Mouse (Mus musculus): ENCODE data around the gene Sqor.

Sqor gene

GRCm38 (mm10) chr2:122765071-122765793 is at the start of gene Sqor:
TSS of gene Sqor (plus strand) at chr2:122765237.
- peak; percentile 66 for DNase-seq

DNA sequence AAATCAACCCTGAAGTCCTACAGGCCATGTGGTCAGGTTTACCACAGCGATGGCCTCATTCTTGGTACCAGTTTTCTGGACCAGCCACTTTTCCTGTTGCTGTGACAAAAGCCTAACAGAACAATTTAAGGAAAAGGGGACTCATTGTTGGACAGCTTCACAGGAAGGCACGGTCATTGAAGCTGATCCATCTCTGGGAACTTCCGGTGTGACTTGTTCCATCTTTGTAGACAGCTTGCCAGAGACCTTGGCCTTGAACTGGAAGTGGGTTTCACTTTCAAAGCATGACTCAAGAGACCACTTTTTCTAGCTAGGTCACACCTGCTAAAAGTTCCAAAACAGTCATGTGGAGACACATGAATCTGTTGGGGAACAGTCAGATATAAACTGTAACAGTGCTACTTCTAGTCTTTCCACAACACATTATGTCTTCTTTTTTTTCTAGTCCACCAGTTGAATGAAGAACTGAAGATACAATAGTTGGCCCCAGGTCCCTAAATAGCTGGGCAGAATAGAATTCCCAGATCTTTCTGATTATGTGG is 48.7 kb upstream of the Sqor start:
- DNase-seq: no peak

DNA sequence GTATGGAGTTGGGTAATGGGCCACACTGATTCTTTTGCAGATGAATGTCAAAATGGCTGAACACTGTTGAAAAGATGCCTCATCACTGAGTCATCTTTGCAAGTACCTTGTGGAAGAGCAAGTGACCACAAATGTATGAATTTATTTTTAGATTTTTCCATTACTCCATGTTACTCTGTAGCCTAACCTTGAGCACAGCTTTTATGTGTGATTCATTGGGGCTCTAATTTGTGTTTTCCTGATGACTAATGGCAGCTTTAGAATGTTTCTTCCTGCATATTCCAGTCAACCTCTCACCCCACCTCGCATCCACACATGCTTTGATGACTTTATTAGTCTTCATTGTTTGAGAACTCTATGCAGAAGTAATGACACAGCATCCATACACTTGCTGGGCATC is 45.8 kb upstream of the Sqor start:
- DNase-seq: no peak

- DNase-seq: no peak
Observed at GRCm38 (mm10) chr2:122720564-122720963, 44.5 kb upstream of the Sqor start.

- DNase-seq: peak; percentile 34
Observed at GRCm38 (mm10) chr2:122725604-122726003, 39.4 kb upstream of the Sqor start.

- no peak for DNase-seq
Observed at GRCm38 (mm10) chr2:122731456-122731855, 33.6 kb upstream of the Sqor start.

DNA sequence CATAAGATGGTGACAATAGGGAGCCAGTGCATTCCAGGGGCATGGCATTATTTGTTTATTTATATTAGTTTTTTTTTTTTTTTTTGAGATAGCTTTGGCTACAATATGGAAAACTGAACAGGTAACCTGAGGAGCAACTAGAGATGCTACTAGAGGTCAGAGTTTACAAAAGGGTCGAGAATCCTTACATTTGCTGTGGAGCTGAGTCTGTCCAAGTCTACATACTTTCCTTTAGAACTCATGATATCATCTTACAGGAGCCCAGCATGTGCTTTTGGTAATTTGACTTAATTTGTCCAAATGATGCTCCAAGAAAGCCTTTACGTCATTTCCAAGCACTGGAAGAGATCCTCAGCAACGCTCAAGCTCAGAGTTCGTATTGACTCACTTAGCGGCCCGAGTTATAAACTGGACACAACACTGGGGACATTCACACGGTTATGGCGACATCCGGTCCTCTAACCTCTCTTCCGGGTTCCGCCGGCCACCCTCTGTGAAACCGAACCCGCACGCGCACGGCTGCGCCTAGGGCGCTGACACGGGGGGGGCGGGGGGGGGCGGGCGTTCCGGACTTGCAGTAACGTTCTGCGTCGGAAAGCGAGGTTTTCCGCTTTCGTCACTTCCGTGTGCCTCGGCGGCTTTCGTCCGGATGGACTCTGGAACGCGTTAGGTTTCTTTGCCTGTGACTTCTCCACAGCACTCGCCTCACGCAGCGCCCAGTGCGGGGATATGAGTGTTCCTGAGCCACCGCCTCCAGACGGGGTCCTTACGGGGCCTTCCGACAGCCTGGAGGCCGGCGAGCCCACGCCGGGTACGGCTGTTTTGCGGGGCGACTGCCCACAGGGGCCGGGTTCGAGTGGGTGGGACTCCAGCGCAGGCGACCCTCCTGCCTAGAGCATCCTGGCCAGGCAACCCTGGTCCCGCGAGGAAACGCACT is 26.9 kb upstream of the Sqor start, which contains the start of gene Bloc1s6:
Gene Bloc1s6, plus strand, starts transcription at position 610 of the 937 bp plus-strand sequence.
- peak; percentile 95 for DNase-seq

GRCm38 (mm10) chr2:122739023-122739422 is 26.0 kb upstream of the Sqor start:
- no peak for DNase-seq

DNA sequence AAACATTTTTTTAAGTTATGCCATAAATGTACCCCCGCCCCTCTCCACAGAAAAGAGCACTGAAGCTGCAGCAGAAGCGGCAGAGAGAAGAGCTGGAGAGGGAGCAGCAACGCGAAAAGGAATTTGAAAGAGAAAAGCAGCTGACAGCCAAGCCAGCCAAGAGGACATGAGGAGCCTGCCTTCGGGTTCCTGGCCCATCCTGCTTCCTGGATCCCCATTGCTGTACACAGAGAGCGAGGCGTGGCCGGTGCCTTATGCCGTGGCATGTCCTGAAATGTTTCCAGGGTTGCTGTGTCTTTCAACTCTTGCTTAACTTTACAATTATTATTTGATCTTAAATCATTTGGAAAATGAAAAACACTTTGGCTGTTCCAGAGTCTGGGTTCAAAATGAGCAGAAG is 18.6 kb upstream of the Sqor start:
- DNase-seq: no peak

DNA sequence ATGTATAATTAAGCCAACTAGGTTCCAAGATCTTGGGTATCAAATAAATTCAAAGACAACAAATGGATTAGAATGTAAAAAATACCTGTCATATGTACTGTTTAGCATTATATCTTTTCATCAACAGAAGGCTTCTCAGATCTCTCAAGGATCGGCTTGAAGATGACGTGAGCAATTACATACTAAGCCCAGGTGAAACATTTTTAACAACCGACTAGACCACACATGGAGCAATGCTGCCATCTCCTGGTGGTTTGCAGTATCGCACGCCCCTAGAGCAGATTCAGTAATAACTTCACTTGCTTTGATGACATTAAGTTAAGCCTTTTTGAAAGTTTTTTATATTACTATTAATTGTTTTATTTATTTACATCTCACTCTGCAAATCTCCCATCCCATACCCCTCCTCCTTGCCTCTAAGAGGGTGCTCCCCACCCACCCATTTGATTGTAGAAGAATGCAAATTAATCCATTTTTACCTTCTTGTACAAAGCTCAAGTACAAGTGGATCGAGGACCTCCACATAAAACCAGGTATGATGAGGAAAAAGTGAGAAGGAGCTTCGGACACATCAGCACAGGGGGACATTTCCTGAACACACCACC is 11.2 kb upstream of the Sqor start:
- DNase-seq: peak; percentile 64

- DNase-seq: no peak
Observed at GRCm38 (mm10) chr2:122759791-122760190, 5.2 kb upstream of the Sqor start.

- DNase-seq: no peak
Observed at GRCm38 (mm10) chr2:122762991-122763390, 2.0 kb upstream of the Sqor start.

GRCm38 (mm10) chr2:122764526-122764925 is 511 bp upstream of the Sqor start:
- no peak for DNase-seq

DNA sequence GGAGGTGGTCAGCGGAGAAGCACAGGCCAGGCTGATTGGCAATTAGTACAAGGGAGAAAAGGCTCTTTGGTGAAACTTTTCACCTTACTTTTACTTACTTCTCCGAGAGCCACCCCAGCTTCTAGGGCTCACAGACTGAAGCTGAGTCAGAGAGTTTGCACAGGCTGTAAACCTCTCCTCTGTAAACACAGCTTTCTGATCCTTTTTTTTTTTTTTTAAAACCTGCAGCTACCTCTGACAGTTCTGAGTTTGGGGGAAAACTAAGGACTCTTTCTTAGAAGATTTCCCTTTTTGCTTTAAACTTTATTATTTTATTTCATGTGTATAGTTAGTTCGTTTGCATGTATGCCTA is 733 bp downstream of the Sqor start:
- DNase-seq: no peak

DNA sequence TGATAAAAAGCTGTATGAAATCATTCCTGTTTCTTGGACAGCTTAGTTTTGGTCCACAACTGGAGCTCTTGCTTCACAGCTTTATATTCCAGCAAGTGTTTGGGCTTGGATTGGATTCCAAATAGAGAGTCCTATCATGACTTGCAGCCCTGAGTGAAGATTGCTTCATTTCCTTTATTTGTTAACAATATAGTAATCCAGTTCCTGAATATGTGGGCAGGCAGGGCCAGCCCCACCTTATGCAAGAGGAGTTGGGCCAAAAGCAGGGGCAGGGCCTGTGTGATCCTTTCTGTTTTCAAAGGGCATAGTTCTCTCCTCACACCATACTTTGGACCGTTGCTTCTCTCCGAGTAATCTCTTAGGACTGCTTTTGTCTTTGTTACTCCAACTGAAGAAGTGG is 6.0 kb downstream of the Sqor start:
- DNase-seq: no peak

- no peak for DNase-seq
Observed at GRCm38 (mm10) chr2:122772899-122773298, 7.9 kb downstream of the Sqor start.

GRCm38 (mm10) chr2:122775491-122775890 is 10.5 kb downstream of the Sqor start:
- no peak for DNase-seq

DNA sequence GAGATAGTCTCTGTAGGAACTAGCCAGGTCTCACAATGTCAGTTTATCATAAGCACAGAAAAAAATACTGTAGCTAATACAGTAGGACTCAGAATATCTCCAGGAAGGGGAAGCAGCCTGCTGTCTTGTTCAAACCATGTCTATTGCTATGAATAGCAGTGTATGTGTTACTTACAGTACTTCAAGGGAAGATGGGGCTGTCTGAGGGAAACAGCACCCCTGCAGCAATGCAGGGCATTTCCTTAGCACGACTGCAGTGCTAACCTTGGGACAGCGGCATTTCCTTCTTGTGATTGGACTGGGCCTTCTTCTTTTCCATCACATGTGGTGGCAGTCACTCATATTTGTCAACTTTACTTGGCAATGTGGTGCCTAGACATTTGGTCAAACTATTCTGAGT is 11.8 kb downstream of the Sqor start:
- DNase-seq: no peak

- peak; percentile 30 for DNase-seq
Observed at GRCm38 (mm10) chr2:122779967-122780366, 14.9 kb downstream of the Sqor start.

DNA sequence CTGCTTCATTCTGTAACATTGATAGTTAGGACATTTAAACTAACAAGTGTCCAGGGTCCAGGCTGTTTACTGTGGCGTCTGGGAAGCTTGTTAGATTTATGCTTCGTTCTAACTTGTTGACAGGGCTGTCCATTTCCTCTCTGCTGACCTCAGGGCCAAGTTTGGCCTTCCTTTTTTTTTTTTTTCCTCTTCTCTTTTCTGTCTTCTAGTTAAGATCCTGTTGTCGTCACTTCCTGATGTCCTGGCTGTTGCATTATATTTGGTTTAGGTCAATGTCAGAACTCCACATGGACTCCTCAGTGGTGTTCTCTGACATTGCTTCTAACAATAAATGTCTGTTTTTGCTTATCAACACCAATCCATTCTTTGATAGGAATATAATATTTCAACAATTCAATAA is 15.4 kb downstream of the Sqor start:
- DNase-seq: no peak

DNA sequence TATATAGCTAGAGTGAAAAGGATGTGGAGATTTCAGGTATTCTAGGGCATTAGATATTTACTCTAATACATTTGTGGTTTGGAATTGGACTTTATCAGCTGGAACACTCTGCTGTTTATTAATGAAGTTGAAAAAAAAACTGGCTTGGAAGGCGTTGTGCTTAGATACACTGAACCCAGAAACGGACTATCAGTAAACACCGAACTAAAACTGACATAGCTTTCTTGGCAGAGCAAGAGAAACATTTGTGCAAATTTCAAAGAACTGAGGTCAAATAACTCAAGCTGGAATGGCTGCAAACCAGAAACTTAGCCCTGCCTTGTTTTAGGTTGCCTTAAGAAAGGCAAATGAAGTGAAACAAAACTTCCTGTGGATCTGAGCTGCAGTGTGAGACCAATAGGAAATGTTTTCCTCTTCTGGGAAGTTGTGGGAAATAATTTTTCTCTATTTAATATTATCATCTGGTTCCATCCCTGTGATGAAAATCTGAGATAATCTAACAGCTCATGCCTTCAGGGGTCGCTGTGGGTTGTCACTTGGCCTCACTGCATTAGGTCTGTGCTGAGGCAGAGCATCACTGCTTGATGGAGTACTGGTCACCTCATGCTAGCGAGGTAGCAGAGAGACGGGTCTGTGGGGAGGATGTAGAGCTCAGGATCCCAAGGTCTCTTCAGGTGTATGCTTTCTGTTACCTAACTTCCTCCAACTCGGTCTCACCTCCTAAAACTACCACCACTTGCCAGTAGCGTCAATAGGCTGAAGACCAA is 16.7 kb downstream of the Sqor start:
- DNase-seq: no peak

- DNase-seq: no peak
Observed at GRCm38 (mm10) chr2:122783730-122784129, 18.7 kb downstream of the Sqor start.

GRCm38 (mm10) chr2:122784701-122785100 is 19.7 kb downstream of the Sqor start:
- DNase-seq: no peak

Measured in embryo, embryonic 11 days (tissue).